Mouse (Mus musculus): ENCODE measurements around the gene Edc4. TPM values are rescaled to one million over a fixed set of nuclear protein-coding genes. Genes with fewer than 3 reads are reported as not detected.

Gene Edc4
- 77.2 TPM for polyA plus RNA-seq (2017; shearing (Covaris generic))

DNA sequence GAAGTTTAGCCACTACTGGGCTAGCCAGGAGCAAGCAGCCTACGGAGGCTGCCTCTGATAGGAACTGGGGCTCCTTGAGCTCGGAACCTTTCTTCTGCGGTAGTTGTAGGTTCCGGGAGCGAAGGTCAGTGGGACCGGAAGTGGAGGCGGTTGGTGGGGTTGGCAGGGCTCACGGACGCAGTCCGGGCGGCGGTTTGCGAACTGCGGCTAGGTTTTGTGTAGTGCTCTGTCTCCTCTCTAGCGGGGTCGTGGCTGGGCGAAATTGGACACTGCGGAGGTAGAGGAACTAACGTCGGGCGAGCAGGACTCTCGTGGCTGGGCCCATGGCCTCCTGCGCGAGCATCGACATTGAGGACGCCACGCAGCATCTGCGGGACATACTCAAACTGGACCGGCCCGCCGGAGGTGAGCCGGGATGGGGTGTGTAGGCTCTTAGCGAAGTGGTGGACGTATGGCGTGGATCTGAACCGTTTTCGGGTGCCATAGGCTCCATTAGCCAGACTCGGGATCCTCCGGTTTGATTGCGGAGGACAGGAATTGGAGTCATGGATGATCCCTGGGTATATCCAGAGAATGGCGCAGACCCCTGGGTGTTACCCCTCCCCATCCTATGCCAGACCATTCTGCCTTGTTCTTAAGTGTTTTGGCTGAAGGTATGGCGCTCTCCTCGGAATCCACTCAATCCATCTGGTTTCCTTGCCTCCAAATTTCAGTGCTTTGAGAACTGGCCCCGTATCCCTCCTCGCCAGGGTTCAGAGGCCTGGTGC, at the start of gene Edc4:
Gene Edc4 (plus strand): TSS at position 128 of the 767 bp plus-strand sequence.

DNA sequence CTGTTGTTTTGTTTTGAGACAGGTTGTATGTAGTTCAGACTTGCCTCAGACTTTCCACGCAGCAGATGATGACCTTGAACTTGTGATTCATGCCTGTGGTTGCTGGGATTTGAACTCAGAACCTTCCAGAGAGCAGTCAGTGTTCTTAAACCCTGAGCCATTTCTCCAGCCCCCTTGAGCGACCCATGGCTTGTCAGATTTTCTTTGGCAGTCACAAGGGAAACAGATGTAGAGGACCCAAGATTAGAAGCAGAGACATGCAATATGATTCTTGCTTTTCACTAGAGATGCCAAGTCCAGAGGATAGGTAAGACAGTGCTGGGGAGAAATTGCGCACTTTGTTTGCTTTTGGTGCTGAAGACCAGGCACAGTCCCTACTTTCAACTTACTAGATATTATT, 27.5 kb upstream of the Edc4 start, which contains the start of gene Cenpt:
Gene Cenpt (minus strand): TSS at position 101 of the 400 bp plus-strand sequence.

DNA sequence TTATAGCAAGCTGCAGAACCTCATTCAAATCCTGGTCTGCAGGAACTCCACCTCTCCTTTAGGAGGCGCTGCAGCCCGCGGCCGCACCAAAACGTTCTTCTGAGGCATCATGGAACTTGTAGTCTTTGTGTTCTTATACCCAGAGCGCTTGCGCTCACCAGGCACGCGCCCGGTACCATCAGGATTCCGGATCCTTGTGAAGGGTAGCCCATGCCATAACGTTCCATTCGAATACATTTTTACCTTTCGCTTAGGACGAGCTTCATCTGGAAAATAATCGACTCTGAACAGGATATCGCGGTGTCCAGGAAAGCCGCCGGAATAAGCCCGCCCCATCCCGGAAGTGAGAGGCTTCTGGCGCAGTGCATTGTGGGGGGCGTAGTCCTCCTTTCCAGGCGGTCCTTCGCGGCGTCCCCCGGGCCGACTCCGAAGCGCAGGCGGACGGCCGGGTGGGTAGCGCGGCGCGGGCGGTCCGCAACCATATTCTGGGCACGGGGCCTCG, 25.9 kb upstream of the Edc4 start, which contains the start of gene Thap11:
Gene Thap11 (plus strand): TSS at position 418 of the 502 bp plus-strand sequence.

DNA sequence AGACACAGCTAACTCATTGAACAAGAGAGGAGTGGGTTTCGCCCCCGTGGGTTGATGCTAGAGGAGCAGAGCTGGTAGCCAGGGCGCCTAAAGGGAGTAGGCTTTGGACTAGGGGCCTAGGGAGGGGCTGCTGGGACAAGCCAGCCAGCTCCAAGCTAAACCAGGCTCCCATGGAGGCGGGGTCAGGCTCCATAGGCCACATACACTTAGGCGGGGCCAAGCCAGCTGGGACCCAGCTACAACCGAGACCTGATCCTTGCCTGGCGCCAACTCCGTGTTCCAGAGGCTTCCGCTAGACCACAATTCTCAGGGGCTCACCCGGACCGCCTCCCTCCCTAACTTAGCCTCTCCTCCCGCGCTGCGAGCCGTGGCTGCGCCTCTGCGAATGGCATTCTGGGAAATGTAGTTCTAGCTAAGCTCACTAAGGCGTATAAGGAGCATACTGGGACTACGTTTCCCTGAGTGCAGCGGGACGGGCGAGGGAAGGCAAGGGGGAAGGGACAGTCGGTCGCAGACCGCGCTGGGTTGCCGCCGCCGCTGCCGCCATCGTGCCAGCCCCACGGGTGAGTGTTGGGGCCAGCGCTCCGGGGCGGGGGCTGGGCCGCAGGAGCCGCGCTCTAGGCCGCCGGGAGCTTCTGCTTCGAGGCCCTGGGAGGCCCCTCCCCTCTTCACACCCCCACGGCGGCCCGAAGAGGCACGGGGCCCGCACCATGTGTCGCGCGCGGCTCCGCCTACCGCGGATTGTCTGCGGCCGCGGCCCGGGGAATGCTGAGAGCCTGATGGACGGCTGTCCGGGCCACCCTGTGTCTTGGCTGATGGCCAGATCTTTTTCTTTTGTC, 20.3 kb upstream of the Edc4 start, which contains the start of gene Nutf2:
Gene Nutf2 (plus strand): TSS at position 438 of the 839 bp plus-strand sequence.

DNA sequence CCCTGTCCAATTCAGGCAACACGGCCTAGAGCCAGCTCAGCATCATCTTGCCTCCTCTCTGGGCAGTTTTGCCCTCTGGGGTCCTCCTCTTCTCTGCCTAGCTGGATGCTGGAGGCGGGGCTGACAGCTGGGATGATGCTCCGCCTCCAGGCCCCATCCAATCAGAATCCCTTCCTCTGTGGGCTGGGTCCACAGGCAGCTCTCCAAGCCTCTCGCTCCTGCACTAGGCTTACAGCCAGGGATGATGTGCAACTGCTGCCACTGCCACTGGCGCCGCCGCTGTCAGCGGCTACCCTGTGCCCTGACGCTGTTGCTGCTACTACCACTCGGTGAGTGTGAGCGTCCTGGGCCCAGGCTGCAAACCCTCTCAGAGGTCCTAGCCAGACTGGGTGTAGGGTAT, 12.7 kb downstream of the Edc4 start, which contains the start of gene Nrn1l:
Gene Nrn1l (plus strand): TSS at position 229 of the 400 bp plus-strand sequence.

DNA sequence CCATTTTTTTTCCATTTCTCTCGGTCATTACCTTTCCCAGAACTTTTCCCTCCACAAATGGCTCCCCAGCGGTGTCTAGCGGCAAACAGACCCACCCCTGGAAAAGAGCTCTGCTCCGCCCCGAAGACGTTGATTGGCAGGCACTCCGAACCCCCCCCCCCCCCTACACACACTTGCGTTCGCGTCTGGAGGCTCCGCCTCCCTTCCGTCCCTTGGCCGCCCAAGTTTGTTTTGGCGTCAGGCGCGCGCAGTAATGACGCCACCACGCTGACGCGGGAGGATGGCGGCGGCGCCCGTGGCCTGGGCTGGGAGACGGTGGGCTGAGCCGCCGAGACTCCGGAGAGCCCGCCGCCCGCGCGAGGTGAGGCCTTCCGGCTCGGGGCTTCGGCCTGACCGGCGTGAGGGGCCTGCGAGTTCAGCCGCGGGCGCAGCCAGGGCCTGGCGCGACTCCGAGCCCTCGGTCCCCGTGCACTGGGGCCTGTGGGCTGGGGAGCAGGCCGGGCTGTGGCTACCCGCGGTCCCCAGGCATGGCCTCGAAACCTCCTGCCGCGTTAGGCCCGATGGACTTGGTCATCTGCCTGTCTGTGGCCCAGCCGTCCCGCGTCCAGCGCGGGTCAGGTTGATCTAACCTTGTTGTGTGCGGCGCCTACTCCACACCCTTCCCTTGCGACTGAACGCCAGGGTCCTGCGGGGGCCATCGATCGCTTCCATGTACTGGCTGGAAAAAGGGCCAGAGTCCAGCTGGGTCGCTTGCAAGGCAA, 19.7 kb downstream of the Edc4 start, which contains the start of gene Pskh1:
Gene Pskh1 (plus strand): TSS at position 262 of the 761 bp plus-strand sequence.

DNA sequence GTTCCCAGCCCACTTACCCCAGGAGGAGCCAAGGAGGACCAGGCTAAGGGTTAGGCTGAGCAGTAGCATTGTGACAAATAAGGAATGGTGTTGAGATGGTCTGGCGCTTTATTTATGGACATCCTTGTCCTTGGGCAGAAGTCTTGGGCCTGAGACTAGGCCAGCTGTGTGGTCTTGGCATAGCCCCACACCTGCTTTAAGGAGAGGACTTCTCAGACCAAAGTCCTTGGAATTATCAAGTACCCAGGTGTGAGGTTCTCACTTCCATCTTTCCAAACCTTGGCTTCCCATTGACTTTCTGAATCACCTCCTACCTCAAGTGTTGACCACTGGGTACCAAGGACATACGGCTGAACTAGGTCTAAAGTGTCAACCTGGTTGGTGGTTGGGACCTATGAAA, 53.1 kb downstream of the Edc4 start, which contains the start of gene Ctrl:
Gene Ctrl (minus strand): TSS at position 101 of the 400 bp plus-strand sequence.

DNA sequence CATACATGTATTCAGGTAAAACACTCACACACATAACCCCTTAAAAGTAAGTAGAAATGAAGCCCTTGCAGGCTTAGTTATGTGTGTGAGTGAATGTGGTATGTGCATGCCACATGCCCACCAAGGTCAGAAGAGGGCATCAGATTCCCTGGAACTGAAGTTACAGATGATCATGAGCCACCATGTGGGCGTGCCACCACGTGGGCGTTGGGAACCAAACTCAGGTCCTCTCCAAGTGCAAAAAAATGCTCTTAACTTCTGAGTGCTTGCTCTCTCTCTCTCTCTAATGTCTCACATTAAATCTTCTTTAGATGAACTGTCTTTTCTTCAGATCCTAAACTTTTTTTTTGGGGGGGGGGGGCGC, 57.6 kb downstream of the Edc4 start, which contains the start of gene Psmb10:
Gene Psmb10 (minus strand): TSS at position 139 of the 364 bp plus-strand sequence.

DNA sequence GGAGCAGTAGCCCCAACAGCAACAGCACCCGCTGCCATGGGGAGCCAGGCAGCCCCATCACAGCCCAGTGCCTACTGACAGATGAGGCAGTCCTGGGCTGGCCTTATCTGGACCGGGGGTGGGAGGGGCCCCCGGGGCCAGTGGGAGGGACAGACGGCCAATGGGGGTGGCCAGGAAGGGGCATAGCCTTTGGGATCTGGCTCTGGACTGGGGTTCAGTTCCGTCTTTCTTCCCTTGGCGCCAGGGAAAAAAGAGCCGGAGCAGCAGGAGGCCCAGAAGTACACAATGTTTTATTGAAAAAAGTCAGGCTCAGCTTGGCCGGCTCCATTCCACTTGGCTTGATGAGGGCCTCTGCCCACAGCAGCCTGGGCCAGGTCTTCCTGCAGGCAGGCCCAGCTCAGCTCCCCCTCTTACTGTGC, 62.6 kb downstream of the Edc4 start, which contains the start of gene Lcat:
Gene Lcat (minus strand): TSS at position 62 of the 419 bp plus-strand sequence.

Other genes with a start within 250 kb of the Edc4 start
- 168 TPM for gene Ctcf, start 244.3 kb upstream of the Edc4 start, polyA plus RNA-seq (2017; shearing (Covaris generic))
- gene Agrp, start 243.5 kb upstream of the Edc4 start, polyA plus RNA-seq (2017; shearing (Covaris generic)), result not detected
- gene Carmil2, start 194.6 kb upstream of the Edc4 start, polyA plus RNA-seq (2017; shearing (Covaris generic)), result 88.0 TPM
- 65.3 TPM for gene Acd, start 179.8 kb upstream of the Edc4 start, polyA plus RNA-seq (2017; shearing (Covaris generic))
- 19.9 TPM for gene Pard6a, start 179.7 kb upstream of the Edc4 start, polyA plus RNA-seq (2017; shearing (Covaris generic))
- gene 4933405L10Rik, start 173.2 kb upstream of the Edc4 start, polyA plus RNA-seq (2017; shearing (Covaris generic)), result not detected
- 4.5 TPM for gene Enkd1, start 172.7 kb upstream of the Edc4 start, polyA plus RNA-seq (2017; shearing (Covaris generic))
- gene Gfod2, start 122.2 kb upstream of the Edc4 start, polyA plus RNA-seq (2017; shearing (Covaris generic)), result 7.1 TPM
- gene Ranbp10, start 53.5 kb upstream of the Edc4 start, polyA plus RNA-seq (2017; shearing (Covaris generic)), result 63.2 TPM
- gene Tsnaxip1, start 53.1 kb upstream of the Edc4 start, polyA plus RNA-seq (2017; shearing (Covaris generic)), result not detected
- gene Cenpt, start 27.6 kb upstream of the Edc4 start, polyA plus RNA-seq (2017; shearing (Covaris generic)), result 18.8 TPM
- 15.4 TPM for gene Thap11, start 25.7 kb upstream of the Edc4 start, polyA plus RNA-seq (2017; shearing (Covaris generic))
- gene Nutf2, start 20.3 kb upstream of the Edc4 start, polyA plus RNA-seq (2017; shearing (Covaris generic)), result 11.2 TPM
- gene Nrn1l, start 12.7 kb downstream of the Edc4 start, polyA plus RNA-seq (2017; shearing (Covaris generic)), result 1.1 TPM
- 18.5 TPM for gene Pskh1, start 19.6 kb downstream of the Edc4 start, polyA plus RNA-seq (2017; shearing (Covaris generic))
- gene Ctrl, start 53.0 kb downstream of the Edc4 start, polyA plus RNA-seq (2017; shearing (Covaris generic)), result 0.59 TPM
- 256 TPM for gene Psmb10, start 57.6 kb downstream of the Edc4 start, polyA plus RNA-seq (2017; shearing (Covaris generic))
- not detected for gene Lcat, start 62.5 kb downstream of the Edc4 start, polyA plus RNA-seq (2017; shearing (Covaris generic))
- gene Slc12a4, start 85.2 kb downstream of the Edc4 start, polyA plus RNA-seq (2017; shearing (Covaris generic)), result 13.7 TPM
- 0.22 TPM for gene Dpep3, start 98.5 kb downstream of the Edc4 start, polyA plus RNA-seq (2017; shearing (Covaris generic))
- gene Dus2, start 110.5 kb downstream of the Edc4 start, polyA plus RNA-seq (2017; shearing (Covaris generic)), result 40.4 TPM
- 0.74 TPM for gene Dpep2nb, start 125.1 kb downstream of the Edc4 start, polyA plus RNA-seq (2017; shearing (Covaris generic))
- gene Ddx28, start 131.0 kb downstream of the Edc4 start, polyA plus RNA-seq (2017; shearing (Covaris generic)), result 7.5 TPM
- gene Nfatc3, start 178.0 kb downstream of the Edc4 start, polyA plus RNA-seq (2017; shearing (Covaris generic)), result 187 TPM

All from effector memory CD4-positive, alpha-beta T cell, adult 7 months (primary cell).